Mouse (Mus musculus): ENCODE data around the gene Cyp2g1. TPM values are rescaled to one million over a fixed set of nuclear protein-coding genes. Genes with fewer than 3 reads are reported as not detected.

The Cyp2g1 gene
- not detected for polyA plus RNA-seq (2014; fragmentation: Illumina TruSeq; extraction: RNeasy Lipid Tissue Mini Kit (QIAGEN cat#74804); ENCODE audit: low read depth, low replicate concordance)

GRCm38 (mm10) chr7:26808592-26808991 lies at the start of gene Cyp2g1:
Cyp2g1 (plus strand) TSS chr7:26808892.

GRCm38 (mm10) chr7:26835059-26835458 lies 26.4 kb downstream of the Cyp2g1 start, which contains the start of gene Cyp2a5:
Cyp2a5 (plus strand) TSS chr7:26835305.

Other genes with a start within 250 kb of the Cyp2g1 start
- not detected for gene Vmn1r185, start 190.4 kb upstream of the Cyp2g1 start, polyA plus RNA-seq (2014; fragmentation: Illumina TruSeq; extraction: RNeasy Lipid Tissue Mini Kit (QIAGEN cat#74804); ENCODE audit: low read depth, low replicate concordance)
- gene Cyp2b23, start 122.5 kb upstream of the Cyp2g1 start, polyA plus RNA-seq (2014; fragmentation: Illumina TruSeq; extraction: RNeasy Lipid Tissue Mini Kit (QIAGEN cat#74804); ENCODE audit: low read depth, low replicate concordance): not detected
- gene Cyp2b19, start 51.8 kb upstream of the Cyp2g1 start, polyA plus RNA-seq (2014; fragmentation: Illumina TruSeq; extraction: RNeasy Lipid Tissue Mini Kit (QIAGEN cat#74804); ENCODE audit: low read depth, low replicate concordance): not detected
- gene Cyp2a5, start 26.4 kb downstream of the Cyp2g1 start, polyA plus RNA-seq (2014; fragmentation: Illumina TruSeq; extraction: RNeasy Lipid Tissue Mini Kit (QIAGEN cat#74804); ENCODE audit: low read depth, low replicate concordance): not detected
- not detected for gene Cyp2a22, start 130.5 kb downstream of the Cyp2g1 start, polyA plus RNA-seq (2014; fragmentation: Illumina TruSeq; extraction: RNeasy Lipid Tissue Mini Kit (QIAGEN cat#74804); ENCODE audit: low read depth, low replicate concordance)
- gene Cyp2a12, start 220.2 kb downstream of the Cyp2g1 start, polyA plus RNA-seq (2014; fragmentation: Illumina TruSeq; extraction: RNeasy Lipid Tissue Mini Kit (QIAGEN cat#74804); ENCODE audit: low read depth, low replicate concordance): 0.25 TPM